ENCODE assay signal across 11 mouse cellular contexts in the genomic region with DNA sequence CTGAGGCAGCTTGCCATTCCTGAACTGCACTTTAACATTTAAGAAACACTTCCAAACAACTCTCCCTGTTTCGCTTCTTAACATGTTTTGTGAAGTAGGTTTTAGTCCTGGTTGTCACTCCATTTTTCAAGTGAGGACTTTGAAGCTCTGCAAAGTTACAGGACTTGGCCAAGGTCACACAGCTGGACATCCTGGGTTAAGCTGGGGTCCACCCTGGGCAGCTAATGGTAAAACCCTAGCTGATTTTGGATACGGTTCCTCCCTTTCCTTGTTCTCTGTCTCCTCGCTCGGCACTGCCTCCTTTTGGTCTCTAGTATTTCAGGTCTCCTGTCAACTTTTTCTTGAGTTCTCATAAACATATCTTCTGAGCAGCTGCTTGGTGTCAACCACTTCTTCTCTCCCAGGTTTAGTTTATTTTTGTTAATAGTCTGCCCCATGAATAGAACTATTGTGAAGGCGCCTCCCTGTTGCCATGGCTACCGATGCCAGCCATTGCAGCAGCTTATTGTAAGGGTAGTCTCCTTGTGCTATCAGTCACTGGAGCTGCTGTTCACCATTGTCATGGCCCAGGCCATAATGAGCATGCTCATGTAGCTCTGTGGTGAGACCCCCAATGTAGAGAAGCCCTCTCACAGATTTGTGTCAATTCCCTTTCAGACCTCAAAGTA.
DNase-seq lines count a peak whose midpoint lies in the region; ATAC-seq lines count a peak whose summit lies in the region.
"Had no signal": no experiment of that assay in that cellular context is flagged by ENCODE, and none has a peak within 500 bp of the region (broad histone marks: within the 10 kb centered on the region; RNA-seq: fewer than 3 reads in every experiment).

No protein-coding gene starts in this region.

- 63% methylated on average over 6 of the region's 6 CpGs for WGBS in midbrain, embryonic 11.5 days
- 46% methylated on average over 6 of the region's 6 CpGs for WGBS in midbrain, embryonic 15.5 days
- 48% methylated on average over 6 of the region's 6 CpGs for whole genome bisulfite sequencing in forebrain, embryonic 13.5 days

- H3K27ac ChIP-seq in midbrain, embryonic 11.5 days (ENCODE audit: low read depth, low read length), result no peak overlapping the region
- no peak overlapping the region for H3K27ac ChIP-seq in midbrain, embryonic 15.5 days
- H3K27ac ChIP-seq in forebrain, embryonic 13.5 days, result no peak overlapping the region
- H3K27ac ChIP-seq: liver, embryonic 14.5 days had no signal

- H3K4me3 ChIP-seq in midbrain, embryonic 11.5 days (ENCODE audit: low read depth, low read length), result no peak overlapping the region
- H3K4me3 ChIP-seq in midbrain, embryonic 15.5 days, result no peak overlapping the region
- H3K4me3 ChIP-seq in forebrain, embryonic 13.5 days, result no peak overlapping the region

- H3K36me3 ChIP-seq in midbrain, embryonic 11.5 days (ENCODE audit: control insufficient read depth, insufficient read depth, low read length), result no peaks in the 10 kb centered on the region
- no peaks in the 10 kb centered on the region for H3K36me3 ChIP-seq in midbrain, embryonic 15.5 days (replicated peaks)
- no peaks in the 10 kb centered on the region for H3K36me3 ChIP-seq in forebrain, embryonic 13.5 days (ENCODE audit: poor library complexity, severe bottlenecking)

- H3K4me1 ChIP-seq in midbrain, embryonic 11.5 days (ENCODE audit: control insufficient read depth, insufficient read depth, low read length), result peaks cover 5% of the 10 kb centered on the region; the same call in 1 of the 2 replicates
- no peaks in the 10 kb centered on the region for H3K4me1 ChIP-seq in midbrain, embryonic 15.5 days
- H3K4me1 ChIP-seq in forebrain, embryonic 13.5 days, result peaks cover 13% of the 10 kb centered on the region

- no peaks in the 10 kb centered on the region for H3K27me3 ChIP-seq in midbrain, embryonic 11.5 days (ENCODE audit: control insufficient read depth, insufficient read depth, low read length)
- no peaks in the 10 kb centered on the region for H3K27me3 ChIP-seq in midbrain, embryonic 15.5 days (replicated peaks)
- no peaks in the 10 kb centered on the region for H3K27me3 ChIP-seq in forebrain, embryonic 13.5 days
- H3K27me3 ChIP-seq: Patski had no signal

- no peak overlapping the region for H3K9ac ChIP-seq in midbrain, embryonic 11.5 days (ENCODE audit: low read length)
- no peak overlapping the region for H3K9ac ChIP-seq in midbrain, embryonic 15.5 days
- H3K9ac ChIP-seq in forebrain, embryonic 13.5 days, result no peak overlapping the region
- H3K9ac ChIP-seq: liver, embryonic 14.5 days had no signal

- intact Hi-C loops in left cerebral cortex, postnatal 25 days (cut with DNase I), result no loop called here

- no peaks in the 10 kb centered on the region for H3K9me3 ChIP-seq in midbrain, embryonic 11.5 days (ENCODE audit: control insufficient read depth, low read length)
- H3K9me3 ChIP-seq in midbrain, embryonic 15.5 days, result no peaks in the 10 kb centered on the region
- no peaks in the 10 kb centered on the region for H3K9me3 ChIP-seq in forebrain, embryonic 13.5 days (replicated peaks)

- no peak overlapping the region for H3K4me2 ChIP-seq in midbrain, embryonic 11.5 days
- no peak overlapping the region for H3K4me2 ChIP-seq in midbrain, embryonic 15.5 days
- H3K4me2 ChIP-seq in forebrain, embryonic 13.5 days, result no peak overlapping the region

- peak; percentile 91 for ATAC-seq in midbrain, embryonic 11.5 days (ENCODE audit: low FRiP score)
- no peak for ATAC-seq in midbrain, embryonic 15.5 days (replicated peaks)
- ATAC-seq in forebrain, embryonic 13.5 days, result peak; percentile 71
- no peak for ATAC-seq in activated CD4-positive, CD25-positive, alpha-beta regulatory T cell, adult 4 months
- ATAC-seq in megakaryocyte progenitor cell, adult 5-6 weeks (replicated peaks; ENCODE audit: poor library complexity), result no peak
- ATAC-seq: CD4-positive, CD25-positive, alpha-beta regulatory T cell, adult 4 months; Patski had no signal

- DNase-seq in midbrain, embryonic 11.5 days (ENCODE audit: low spot score, missing footprints), result peak; percentile 89
- peak; percentile 30 to 36 for DNase-seq in left cerebral cortex, postnatal 25 days (ENCODE audit: low spot score in 2 of 2)
- DNase-seq in right cerebral cortex, postnatal 4 days, result peak; percentile 16
- no peak for DNase-seq in heart, adult 9 months (ENCODE audit: low spot score in 2 of 2)

Comparison
In these comparisons a context has a peak if more than half of its experiments do, and no peak if none do; other contexts are left out.
1. ATAC-seq: peak in midbrain, embryonic 11.5 days (single experiment) and forebrain, embryonic 13.5 days (single experiment); none in midbrain, embryonic 15.5 days (single experiment), activated CD4-positive, CD25-positive, alpha-beta regulatory T cell, adult 4 months (single experiment) and megakaryocyte progenitor cell, adult 5-6 weeks (single experiment).
2. DNase-seq: peak in midbrain, embryonic 11.5 days (single experiment), left cerebral cortex, postnatal 25 days (2 of 2) and right cerebral cortex, postnatal 4 days (single experiment); none in heart, adult 9 months (0 of 2).